Mouse (Mus musculus) lung, embryonic 14.5 days (tissue): ENCODE results near the gene Tex48. TPM values are rescaled to one million over a fixed set of nuclear protein-coding genes. Genes with fewer than 3 reads are reported as not detected.

Experiments
- ATAC-seq: fragments of 200-750 bp; cut with Nextera tagmentation; 2 replicates; pipeline ENCODE4 v1.8.0; 2017; ENCODE audit warnings: mild to moderate bottlenecking, moderate TSS enrichment, moderate library complexity; ENCODE audit not compliant: insufficient read depth
- DNase-seq: peaks from one replicate; pipeline ENCODE4 v3.0.0-alpha.2; 2015
- H3K27ac ChIP-seq: fragments of 300-500 bp; sonication (generic); 2 replicates; pipeline ENCODE4 v1.5.1; 2014; ENCODE audit warnings: low read depth, mild to moderate bottlenecking, moderate library complexity
- H3K27me3 ChIP-seq: fragments of 300-500 bp; sonication (generic); 2 replicates; pipeline ENCODE4 v1.6.1; 2014; ENCODE audit warnings: low read length, control low read depth; ENCODE audit not compliant: insufficient read depth
- H3K36me3 ChIP-seq: fragments of 300-500 bp; sonication (generic); 2 replicates; pipeline ENCODE4 v1.6.1; 2014; ENCODE audit warnings: control low read depth; ENCODE audit not compliant: insufficient read depth
- H3K4me1 ChIP-seq: fragments of 300-500 bp; sonication (generic); 2 replicates; pipeline ENCODE4 v1.6.1; 2014; ENCODE audit warnings: antibody characterized with exemption, control low read depth; ENCODE audit not compliant: insufficient read depth
- H3K4me2 ChIP-seq: fragments of 300-500 bp; sonication (generic); 2 replicates; pipeline ENCODE4 v1.6.1; 2014; ENCODE audit warnings: mild to moderate bottlenecking
- H3K4me3 ChIP-seq: fragments of 300-500 bp; sonication (generic); 2 replicates; pipeline ENCODE4 v1.5.1; 2014; ENCODE audit warnings: low read depth, low read length
- H3K9ac ChIP-seq: fragments of 300-500 bp; sonication (generic); 2 replicates; pipeline ENCODE4 v1.6.1; 2014
- H3K9me3 ChIP-seq: fragments of 300-500 bp; sonication (generic); 2 replicates; pipeline ENCODE4 v1.6.1; 2016; ENCODE audit warnings: low read depth, low read length, control low read depth
- CTCF ChIP-seq: IDR thresholded peaks from 2 replicates; pipeline ENCODE4 v1.5.1; 2016; ENCODE audit warnings: antibody characterized with exemption, low read depth
- WGBS: fragments of 180-500 bp; shearing (Covaris S2); extraction: QIAGEN DNeasy Blood & Tissue Kit; methylation state at CpG from one replicate; pipeline ENCODE4 v1.1.7; 2014; 5-methylcytosine and 5-hydroxymethylcytosine counted together
- polyA plus RNA-seq: library from polyadenylated mRNA; unstranded; fragments of >200 nt; fragmentation: Nextera tagmentation; extraction: Ambion mirVana; gene quantifications from 2 replicates; pipeline ENCODE4 v1.2.1, GENCODE M21; 2014

The Tex48 gene
- polyA plus RNA-seq = not detected in 2 replicates

DNA sequence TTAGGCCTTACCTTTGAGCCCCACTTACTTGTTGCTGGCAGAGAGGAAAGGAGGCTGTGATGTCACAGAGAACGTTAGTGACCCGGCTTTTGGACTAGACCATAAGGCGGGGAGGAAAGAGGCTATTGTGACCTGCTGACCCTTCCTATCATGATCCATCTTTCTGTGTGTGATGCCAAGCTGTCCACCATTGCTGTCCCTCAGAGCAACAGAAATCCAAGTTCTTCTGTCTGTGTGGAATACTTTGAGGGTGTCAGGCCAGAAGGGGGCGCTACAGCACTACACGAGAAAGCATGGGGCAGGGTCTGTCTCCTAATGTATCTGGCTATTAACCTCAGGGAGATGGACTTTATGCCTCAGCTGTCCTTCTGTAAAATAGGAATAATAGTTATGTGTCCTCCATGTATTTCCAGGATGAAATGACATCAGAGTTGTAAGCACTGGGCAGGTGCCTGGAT, at the start of gene Tex48:
TSS of gene Tex48 (minus strand) at position 51 of the 458 bp plus-strand sequence.
- H3K9ac ChIP-seq = no peak within 1 kb of the TSS
- no peak for ATAC-seq
- no peak within 1 kb of the TSS for H3K4me3 ChIP-seq

DNA sequence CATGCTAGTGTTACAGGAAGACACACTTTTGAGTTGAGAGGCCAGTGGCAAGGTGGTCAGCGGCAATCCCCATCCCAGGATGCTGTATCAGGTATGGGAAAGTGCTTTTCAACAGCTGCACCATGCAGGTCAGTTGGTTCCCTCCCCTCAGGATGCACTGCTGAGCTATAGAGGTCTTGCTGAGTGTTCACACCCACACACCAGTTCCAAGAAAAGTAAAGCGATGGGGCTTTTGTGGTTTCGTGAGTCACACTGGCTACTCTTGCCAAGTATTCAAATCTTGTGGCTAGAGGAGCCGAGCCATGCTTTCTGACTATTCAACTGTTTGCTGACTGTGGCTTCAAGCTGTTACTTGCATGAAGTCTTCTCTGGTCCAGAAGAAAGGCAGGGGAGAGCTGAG, 46.0 kb upstream of the Tex48 start:
- Histone ChIP-seq H3K36me3 (no peaks in the 10 kb centered on the region), H3K4me2 (no peak overlapping the region), H3K4me3 (no peak overlapping the region), H3K9me3 (no peaks in the 10 kb centered on the region), H3K4me1 (no peaks in the 10 kb centered on the region), H3K27me3 (no peaks in the 10 kb centered on the region), H3K27ac (no peak overlapping the region), H3K9ac (no peak overlapping the region)
- ATAC-seq (no peak), DNase-seq (no peak)
- TF ChIP-seq CTCF = no peak
- 66% methylated on average over 4 of the region's 4 CpGs for WGBS

More for the DNA sequence above, at the start of gene Tex48:
- Histone ChIP-seq H3K36me3 (no peaks in the 10 kb centered on the region), H3K4me1 (no peaks in the 10 kb centered on the region), H3K9me3 (no peaks in the 10 kb centered on the region), H3K27ac (no peak within 1 kb of the TSS), H3K4me2 (no peak within 1 kb of the TSS), H3K27me3 (no peaks in the 10 kb centered on the region)
- 57% methylated on average over 5 of the region's 5 CpGs for WGBS
- TF ChIP-seq CTCF = peak; percentile 68
- DNase-seq = peak; percentile 62

DNA sequence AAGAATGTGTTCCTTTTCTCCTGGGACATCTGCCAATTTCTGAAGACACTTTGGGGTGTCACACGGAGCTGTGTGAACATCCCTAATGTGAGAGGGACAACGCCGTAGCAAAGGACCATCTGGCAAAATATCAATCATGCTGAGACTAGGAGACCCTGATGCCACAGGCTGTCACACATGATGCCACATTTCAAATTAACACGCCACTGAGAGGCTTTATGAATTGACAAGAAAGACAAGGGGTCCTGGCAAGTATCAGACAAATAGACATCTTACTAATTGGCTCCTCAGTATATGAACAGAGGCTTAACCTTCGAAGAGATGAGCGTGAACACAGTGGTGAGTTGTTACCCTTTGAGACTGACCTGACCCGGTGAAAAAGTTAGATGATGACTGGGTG, 43.5 kb upstream of the Tex48 start:
- H3K27ac ChIP-seq = no peak overlapping the region
- no peak for TF ChIP-seq CTCF

DNA sequence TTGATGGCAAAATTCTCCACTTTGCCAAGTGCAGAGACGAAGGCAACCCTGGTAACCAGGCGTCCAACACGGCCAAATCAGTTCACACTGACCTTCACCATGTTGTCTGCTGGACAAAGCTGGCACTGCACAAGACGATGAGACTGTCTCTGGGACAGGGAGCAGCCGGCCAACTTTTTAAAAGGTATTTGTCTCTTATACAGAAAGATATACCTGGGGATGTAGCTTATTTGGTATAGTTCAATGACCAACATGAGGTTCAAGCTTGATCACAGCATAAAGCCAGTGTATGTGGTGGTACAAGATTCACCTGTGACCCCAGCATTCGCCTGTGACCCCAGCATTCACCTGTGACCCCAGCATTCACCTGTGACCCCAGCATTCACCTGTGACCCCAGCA, 41.1 kb upstream of the Tex48 start, which contains the start of gene Gm11214:
TSS of gene Gm11214 (minus strand) at position 101 of the 400 bp plus-strand sequence.
- H3K27ac ChIP-seq = no peak within 1 kb of the TSS
- no peak within 1 kb of the TSS for H3K4me3 ChIP-seq
- no peak within 1 kb of the TSS for H3K4me2 ChIP-seq
- H3K9me3 ChIP-seq = no peaks in the 10 kb centered on the region
- H3K9ac ChIP-seq = no peak within 1 kb of the TSS
- no peaks in the 10 kb centered on the region for H3K36me3 ChIP-seq
- peak; percentile 48 for DNase-seq
- no peak for TF ChIP-seq CTCF
- H3K4me1 ChIP-seq = no peaks in the 10 kb centered on the region
- no peaks in the 10 kb centered on the region for H3K27me3 ChIP-seq
- 82% methylated on average over 6 of the region's 6 CpGs for WGBS
- ATAC-seq = no peak

More for the DNA sequence above, 43.5 kb upstream of the Tex48 start:
- ATAC-seq = no peak
- Histone ChIP-seq H3K9ac (no peak overlapping the region), H3K36me3 (no peaks in the 10 kb centered on the region), H3K4me1 (no peaks in the 10 kb centered on the region), H3K27me3 (no peaks in the 10 kb centered on the region), H3K9me3 (no peaks in the 10 kb centered on the region), H3K4me2 (no peak overlapping the region), H3K4me3 (no peak overlapping the region)
- WGBS = 60% methylated on average over 7 of the region's 7 CpGs
- no peak for DNase-seq

DNA sequence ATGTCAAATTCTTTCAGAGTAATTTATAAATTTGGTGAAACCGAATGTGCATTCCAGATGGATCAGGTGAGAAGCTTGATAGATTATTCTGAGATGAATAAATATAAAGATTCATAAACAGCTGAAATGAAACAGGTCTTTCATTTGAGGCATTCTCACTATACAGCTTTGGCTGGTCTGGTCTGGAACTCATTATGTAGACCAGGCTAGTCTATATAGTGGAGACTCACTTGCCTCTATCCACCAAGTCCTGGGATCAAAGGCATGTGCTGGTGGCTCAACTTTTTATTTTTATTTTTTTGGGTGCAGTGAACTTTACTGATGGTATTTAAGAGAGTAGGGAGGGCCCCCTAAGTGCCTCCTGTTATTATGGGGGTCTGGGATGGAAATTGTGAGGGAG, 39.6 kb upstream of the Tex48 start:
- 82% methylated on average over 1 of the region's 1 CpGs for WGBS
- H3K4me2 ChIP-seq = no peak overlapping the region
- H3K27me3 ChIP-seq = no peaks in the 10 kb centered on the region
- TF ChIP-seq CTCF = no peak
- H3K4me3 ChIP-seq = no peak overlapping the region
- H3K4me1 ChIP-seq = no peaks in the 10 kb centered on the region
- H3K27ac ChIP-seq = no peak overlapping the region
- ATAC-seq (no peak), DNase-seq (no peak)
- H3K9ac ChIP-seq = no peak overlapping the region
- no peaks in the 10 kb centered on the region for H3K9me3 ChIP-seq
- no peaks in the 10 kb centered on the region for H3K36me3 ChIP-seq

DNA sequence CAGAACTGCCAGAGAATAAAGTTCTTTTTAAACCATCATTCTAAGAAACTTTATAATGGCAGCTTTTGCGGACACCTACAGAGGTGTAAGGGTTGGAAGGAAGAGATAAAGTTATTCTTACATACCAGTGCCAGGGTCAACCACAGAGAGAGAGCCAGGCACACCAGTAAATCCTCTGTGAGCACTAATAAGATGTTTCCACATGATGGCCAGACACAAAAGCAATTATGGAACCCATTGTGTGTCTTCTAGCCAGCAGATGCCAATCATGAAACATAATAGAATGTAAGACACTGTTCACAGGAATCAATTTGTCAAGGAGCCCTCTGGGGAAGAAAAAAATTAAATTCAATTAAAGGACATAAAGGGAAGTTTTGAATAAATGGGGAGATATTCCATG, 39.2 kb upstream of the Tex48 start:
- Histone ChIP-seq H3K9me3 (no peaks in the 10 kb centered on the region), H3K4me1 (no peaks in the 10 kb centered on the region), H3K9ac (no peak overlapping the region), H3K36me3 (no peaks in the 10 kb centered on the region), H3K4me3 (no peak overlapping the region), H3K4me2 (no peak overlapping the region), H3K27me3 (no peaks in the 10 kb centered on the region), H3K27ac (no peak overlapping the region)
- 88% methylated on average over 1 of the region's 1 CpGs for WGBS
- DNase-seq = no peak
- ATAC-seq = no peak
- TF ChIP-seq CTCF = no peak

DNA sequence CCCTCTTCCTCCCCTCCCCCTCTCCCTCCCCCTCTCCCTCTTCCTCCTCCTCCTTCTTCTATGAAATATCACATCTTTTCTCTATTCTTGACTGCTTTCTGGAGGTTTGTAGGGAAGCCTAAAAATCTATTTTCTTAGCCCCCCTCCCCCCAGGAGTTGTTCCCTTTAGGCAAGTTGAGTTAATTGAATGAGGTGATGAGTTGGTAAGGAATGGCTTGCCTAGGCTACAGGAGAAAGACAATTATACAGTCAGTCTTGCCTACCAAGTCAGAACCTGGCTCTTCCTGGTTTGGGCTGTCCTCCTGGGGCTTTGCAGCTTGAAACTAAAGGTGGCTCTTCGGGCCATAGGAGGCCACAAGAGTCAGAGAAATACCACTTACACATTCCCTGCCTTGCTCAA, 37.5 kb upstream of the Tex48 start:
- no peaks in the 10 kb centered on the region for H3K9me3 ChIP-seq
- DNase-seq = no peak
- H3K9ac ChIP-seq = no peak overlapping the region
- 86% methylated on average over 1 of the region's 1 CpGs for WGBS
- H3K4me2 ChIP-seq = no peak overlapping the region
- ATAC-seq = no peak
- H3K27me3 ChIP-seq = no peaks in the 10 kb centered on the region
- H3K27ac ChIP-seq = no peak overlapping the region
- no peaks in the 10 kb centered on the region for H3K36me3 ChIP-seq
- no peak overlapping the region for H3K4me3 ChIP-seq
- H3K4me1 ChIP-seq = no peaks in the 10 kb centered on the region
- TF ChIP-seq CTCF = no peak

DNA sequence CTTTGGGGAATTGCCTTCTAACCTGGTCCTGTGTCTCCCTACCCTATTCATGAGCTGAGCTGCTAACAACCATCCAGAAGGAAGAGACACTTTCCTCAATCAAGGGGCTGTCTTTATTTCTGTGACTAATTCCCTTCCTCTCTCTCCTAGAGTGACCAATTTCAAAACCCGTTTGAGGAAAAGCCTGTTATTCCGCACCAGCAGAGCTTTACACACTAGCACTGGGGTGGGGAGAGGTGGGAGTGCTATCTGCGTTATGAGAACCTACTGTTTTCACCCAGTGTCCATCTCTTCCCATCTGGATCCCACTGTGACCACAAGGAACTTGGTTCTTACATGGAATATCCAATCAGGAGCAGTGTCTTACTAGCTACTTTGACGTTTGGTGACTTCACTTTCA, 36.9 kb upstream of the Tex48 start:
- Histone ChIP-seq H3K4me3 (no peak overlapping the region), H3K27me3 (no peaks in the 10 kb centered on the region), H3K36me3 (no peaks in the 10 kb centered on the region), H3K27ac (no peak overlapping the region), H3K9me3 (no peaks in the 10 kb centered on the region), H3K9ac (no peak overlapping the region), H3K4me2 (no peak overlapping the region), H3K4me1 (no peaks in the 10 kb centered on the region)
- no peak for ATAC-seq
- TF ChIP-seq CTCF = no peak
- 30% methylated on average over 4 of the region's 4 CpGs for whole genome bisulfite sequencing
- DNase-seq = no peak
